Mouse (Mus musculus): ENCODE measurements at regions not wholly inside any gene's neighbourhood (a gene's known extent, or its start where the extent isn't known, plus 50 kb on each side); places are given as distances from the start of the nearest gene placed in this dataset.

- peak overlapping the region; percentile 17 for H3K4me3 ChIP-seq (ENCODE audit: low read depth, low read length)
- ATAC-seq (ENCODE audit: low FRiP score) = 0 out of 2 replicates have a peak, but pooled peaks have one; percentile 55
Observed at GRCm38 (mm10) chr3:128519913-128520316, 623.8 kb upstream of the Fam241a start.

DNA sequence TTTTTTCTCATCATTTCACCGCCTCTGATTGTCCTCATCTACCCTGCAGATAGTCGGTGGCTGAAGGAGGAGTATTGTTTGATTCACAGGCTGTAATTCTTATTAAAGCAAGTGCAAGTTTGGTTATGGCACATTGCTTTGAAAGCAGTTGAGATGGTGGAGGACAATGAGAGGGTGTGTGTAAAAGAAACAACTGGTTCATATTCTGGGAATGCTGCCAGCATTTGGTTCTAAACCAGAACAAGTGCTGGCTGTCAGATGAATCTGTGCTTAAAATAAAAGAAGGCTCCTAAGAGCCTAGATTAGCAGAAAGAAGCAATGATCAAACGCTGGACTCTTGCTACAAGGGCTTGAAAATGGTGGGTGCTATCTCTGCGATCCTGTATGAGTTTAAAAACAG lies 622.7 kb upstream of the Fam241a start:
- Histone ChIP-seq H3K4me3 (ENCODE audit: low read depth, low read length) (no peak overlapping the region), H3K27ac (ENCODE audit: low read depth, low read length) (no peak overlapping the region), H3K36me3 (ENCODE audit: insufficient read depth, low read length) (no peaks in the 10 kb centered on the region), H3K4me2 (ENCODE audit: low read depth, low read length, poor library complexity, severe bottlenecking) (no peak overlapping the region), H3K9ac (replicated peaks; ENCODE audit: low read length, poor library complexity, severe bottlenecking) (no peak overlapping the region), H3K9me3 (ENCODE audit: low read length) (no peaks in the 10 kb centered on the region), H3K4me1 (ENCODE audit: insufficient read depth, low read length) (no peaks in the 10 kb centered on the region), H3K27me3 (ENCODE audit: insufficient read depth, low read length) (no peaks in the 10 kb centered on the region)
- 49% methylated on average over 4 of the region's 4 CpGs for WGBS
- ATAC-seq (ENCODE audit: low FRiP score) (no peak), DNase-seq (ENCODE audit: low spot score) (peak; percentile 41)
- TF ChIP-seq CTCF (IDR thresholded peaks at IDR 0.05) = no peak

More at GRCm38 (mm10) chr3:128519913-128520316, 623.8 kb upstream of the Fam241a start:
- no peaks in the 10 kb centered on the region for H3K4me1 ChIP-seq (ENCODE audit: insufficient read depth, low read length)
- H3K36me3 ChIP-seq (ENCODE audit: insufficient read depth, low read length) = no peaks in the 10 kb centered on the region
- H3K9ac ChIP-seq (replicated peaks; ENCODE audit: low read length, poor library complexity, severe bottlenecking) = no peak overlapping the region
- H3K4me2 ChIP-seq (ENCODE audit: low read depth, low read length, poor library complexity, severe bottlenecking) = peak overlapping the region; percentile 45
- no peaks in the 10 kb centered on the region for H3K27me3 ChIP-seq (ENCODE audit: insufficient read depth, low read length)
- 11% methylated on average over 6 of the region's 6 CpGs for WGBS
- DNase-seq (ENCODE audit: low spot score) = peak; percentile 67
- no peak for TF ChIP-seq CTCF (IDR thresholded peaks at IDR 0.05)
- H3K9me3 ChIP-seq (ENCODE audit: low read length) = no peaks in the 10 kb centered on the region
- no peak overlapping the region for H3K27ac ChIP-seq (ENCODE audit: low read depth, low read length)

GRCm38 (mm10) chr3:128471111-128471510 lies 575.0 kb upstream of the Fam241a start:
- Histone ChIP-seq H3K27ac (ENCODE audit: low read depth, low read length) (no peak overlapping the region), H3K27me3 (ENCODE audit: insufficient read depth, low read length) (no peaks in the 10 kb centered on the region), H3K4me3 (ENCODE audit: low read depth, low read length) (no peak overlapping the region), H3K4me2 (ENCODE audit: low read depth, low read length, poor library complexity, severe bottlenecking) (no peak overlapping the region), H3K4me1 (ENCODE audit: insufficient read depth, low read length) (no peaks in the 10 kb centered on the region), H3K9ac (replicated peaks; ENCODE audit: low read length, poor library complexity, severe bottlenecking) (no peak overlapping the region), H3K9me3 (ENCODE audit: low read length) (no peaks in the 10 kb centered on the region), H3K36me3 (ENCODE audit: insufficient read depth, low read length) (no peaks in the 10 kb centered on the region)
- peak; percentile 27 for DNase-seq (ENCODE audit: low spot score)
- TF ChIP-seq CTCF (IDR thresholded peaks at IDR 0.05) = peak; percentile 52
- 44% methylated on average over 3 of the region's 3 CpGs for WGBS
- ATAC-seq (ENCODE audit: low FRiP score) = no peak

DNA sequence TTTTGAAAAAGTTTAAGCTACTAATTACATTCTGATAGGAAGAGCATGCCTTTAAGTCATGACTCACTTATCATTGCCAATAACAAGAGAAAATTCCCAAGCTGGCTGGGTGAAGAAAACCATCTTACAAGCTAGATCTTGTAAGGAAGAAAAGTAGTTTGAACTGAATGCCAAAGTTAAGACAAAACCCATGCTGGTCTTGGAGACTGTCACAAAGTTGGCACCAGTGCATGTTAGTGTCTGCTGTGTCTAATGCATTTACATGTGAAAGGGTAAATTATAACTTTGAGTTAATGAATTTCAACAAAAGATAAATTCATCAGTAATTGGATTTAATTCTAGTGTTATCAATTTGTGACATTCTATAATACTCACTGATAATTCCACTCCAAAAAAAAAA lies 533.6 kb upstream of the Fam241a start:
- Histone ChIP-seq H3K36me3 (ENCODE audit: insufficient read depth, low read length) (no peaks in the 10 kb centered on the region), H3K9me3 (ENCODE audit: low read length) (no peaks in the 10 kb centered on the region), H3K9ac (replicated peaks; ENCODE audit: low read length, poor library complexity, severe bottlenecking) (no peak overlapping the region), H3K27me3 (ENCODE audit: insufficient read depth, low read length) (no peaks in the 10 kb centered on the region), H3K4me1 (ENCODE audit: insufficient read depth, low read length) (no peaks in the 10 kb centered on the region), H3K4me3 (ENCODE audit: low read depth, low read length) (no peak overlapping the region), H3K4me2 (ENCODE audit: low read depth, low read length, poor library complexity, severe bottlenecking) (no peak overlapping the region), H3K27ac (ENCODE audit: low read depth, low read length) (no peak overlapping the region)
- no peak for TF ChIP-seq CTCF (IDR thresholded peaks at IDR 0.05)
- ATAC-seq (ENCODE audit: low FRiP score) (no peak), DNase-seq (ENCODE audit: low spot score) (peak; percentile 8)

DNA sequence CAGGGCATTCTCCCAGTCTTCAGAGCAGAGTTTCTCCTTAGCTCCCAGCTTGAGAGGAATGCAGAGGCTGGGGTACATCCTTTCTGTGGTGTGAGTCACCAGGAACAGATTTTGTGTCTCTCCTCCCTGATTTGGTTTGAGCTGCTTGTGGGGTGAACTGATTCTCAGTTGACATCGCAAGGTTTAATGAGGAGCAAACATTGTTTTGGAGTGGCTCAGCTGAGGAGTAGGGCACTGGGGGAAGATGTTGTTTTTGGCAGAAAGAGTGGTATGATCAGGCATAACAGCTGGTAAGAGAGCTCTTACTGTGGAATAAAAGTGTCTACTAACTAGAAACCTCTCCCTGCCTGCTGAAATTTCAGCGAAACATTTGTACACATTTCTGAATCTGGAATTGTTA lies 519.4 kb upstream of the Fam241a start:
- no peak overlapping the region for H3K4me3 ChIP-seq (ENCODE audit: low read depth, low read length)
- no peaks in the 10 kb centered on the region for H3K36me3 ChIP-seq (ENCODE audit: insufficient read depth, low read length)
- 90% methylated on average over 2 of the region's 2 CpGs for WGBS
- H3K9me3 ChIP-seq (ENCODE audit: low read length) = no peaks in the 10 kb centered on the region
- no peak for TF ChIP-seq CTCF (IDR thresholded peaks at IDR 0.05)
- no peak for DNase-seq (ENCODE audit: low spot score)
- no peak overlapping the region for H3K27ac ChIP-seq (ENCODE audit: low read depth, low read length)
- no peak for ATAC-seq (ENCODE audit: low FRiP score)
- no peaks in the 10 kb centered on the region for H3K27me3 ChIP-seq (ENCODE audit: insufficient read depth, low read length)
- H3K4me2 ChIP-seq (ENCODE audit: low read depth, low read length, poor library complexity, severe bottlenecking) = no peak overlapping the region
- H3K4me1 ChIP-seq (ENCODE audit: insufficient read depth, low read length) = no peaks in the 10 kb centered on the region
- no peak overlapping the region for H3K9ac ChIP-seq (replicated peaks; ENCODE audit: low read length, poor library complexity, severe bottlenecking)

DNA sequence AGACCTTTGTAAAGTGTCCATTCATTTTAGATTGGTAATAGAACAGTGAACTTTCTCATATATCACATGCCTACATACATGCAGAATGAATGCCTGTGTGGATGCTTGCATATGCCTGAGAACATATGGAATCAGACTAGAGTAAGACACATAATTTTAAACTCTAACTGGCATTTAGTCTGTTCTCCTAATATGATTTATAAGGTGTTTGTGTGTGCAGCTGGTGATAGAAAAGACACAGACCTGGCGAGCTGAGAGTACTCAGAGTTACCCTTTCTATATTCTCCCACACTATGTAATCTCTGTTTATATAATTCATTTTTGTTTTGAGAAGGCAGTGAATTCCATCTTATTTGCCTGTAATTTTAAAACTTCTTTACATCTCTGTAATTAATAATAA lies 517.4 kb upstream of the Fam241a start:
- Histone ChIP-seq H3K4me1 (ENCODE audit: insufficient read depth, low read length) (no peaks in the 10 kb centered on the region), H3K27me3 (ENCODE audit: insufficient read depth, low read length) (no peaks in the 10 kb centered on the region), H3K4me2 (ENCODE audit: low read depth, low read length, poor library complexity, severe bottlenecking) (no peak overlapping the region), H3K36me3 (ENCODE audit: insufficient read depth, low read length) (no peaks in the 10 kb centered on the region), H3K9ac (replicated peaks; ENCODE audit: low read length, poor library complexity, severe bottlenecking) (no peak overlapping the region), H3K27ac (ENCODE audit: low read depth, low read length) (no peak overlapping the region), H3K4me3 (ENCODE audit: low read depth, low read length) (no peak overlapping the region), H3K9me3 (ENCODE audit: low read length) (no peaks in the 10 kb centered on the region)
- no peak for DNase-seq (ENCODE audit: low spot score)
- 84% methylated on average over 1 of the region's 1 CpGs for WGBS
- ATAC-seq (ENCODE audit: low FRiP score) = no peak
- TF ChIP-seq CTCF (IDR thresholded peaks at IDR 0.05) = no peak
